Mouse (Mus musculus) cerebellum, adult 11-12 months (tissue): Measurements from ENCODE around the gene Ankrd60.
A peak's percentile ranks its signal among the peaks of the same experiment; 100 is the strongest.

Source experiments
- DNase-seq: peaks from one replicate; pipeline ENCODE4 v3.0.0; 2022

Gene Ankrd60

GRCm38 (mm10) chr2:173583455-173583854 lies 5.3 kb upstream of the Ankrd60 start:
- no peak for DNase-seq

GRCm38 (mm10) chr2:173582903-173583302 lies 4.7 kb upstream of the Ankrd60 start:
- no peak for DNase-seq

GRCm38 (mm10) chr2:173581096-173581495 lies 2.9 kb upstream of the Ankrd60 start:
- no peak for DNase-seq

GRCm38 (mm10) chr2:173578595-173578994 lies 430 bp upstream of the Ankrd60 start:
- DNase-seq: no peak

GRCm38 (mm10) chr2:173564179-173564578 lies 14.0 kb downstream of the Ankrd60 start:
- DNase-seq: no peak

- no peak for DNase-seq
These were observed 14.8 kb downstream of the Ankrd60 start for GRCm38 (mm10) chr2:173563336-173563735.

- no peak for DNase-seq
These were observed 16.2 kb downstream of the Ankrd60 start for GRCm38 (mm10) chr2:173561851-173562442.

- DNase-seq: no peak
These were observed 19.3 kb downstream of the Ankrd60 start for GRCm38 (mm10) chr2:173558754-173559396.

GRCm38 (mm10) chr2:173553863-173554262 lies 24.3 kb downstream of the Ankrd60 start:
- no peak for DNase-seq

GRCm38 (mm10) chr2:173550681-173551080 lies 27.5 kb downstream of the Ankrd60 start:
- no peak for DNase-seq

GRCm38 (mm10) chr2:173549236-173549635 lies 28.9 kb downstream of the Ankrd60 start:
- DNase-seq: no peak

- peak; percentile 33 for DNase-seq
These were observed 32.0 kb downstream of the Ankrd60 start for GRCm38 (mm10) chr2:173545992-173546703.

GRCm38 (mm10) chr2:173542716-173543115 lies 35.4 kb downstream of the Ankrd60 start:
- DNase-seq: no peak

- DNase-seq: no peak
These were observed 36.4 kb downstream of the Ankrd60 start for GRCm38 (mm10) chr2:173541748-173542147.

GRCm38 (mm10) chr2:173539781-173540180 lies 38.4 kb downstream of the Ankrd60 start:
- DNase-seq: no peak

- DNase-seq: no peak
These were observed 42.3 kb downstream of the Ankrd60 start for GRCm38 (mm10) chr2:173535886-173536285.

- DNase-seq: peak; percentile 76
These were observed 42.8 kb downstream of the Ankrd60 start for GRCm38 (mm10) chr2:173535390-173535789.

- DNase-seq: no peak
These were observed 43.6 kb downstream of the Ankrd60 start for GRCm38 (mm10) chr2:173534581-173534980.

GRCm38 (mm10) chr2:173532711-173533462 lies 45.3 kb downstream of the Ankrd60 start:
- no peak for DNase-seq

- DNase-seq: no peak
These were observed 49.7 kb downstream of the Ankrd60 start for GRCm38 (mm10) chr2:173528493-173528892.

- no peak for DNase-seq
These were observed 55.8 kb downstream of the Ankrd60 start, which contains the start of gene 1700021F07Rik for GRCm38 (mm10) chr2:173522376-173522775. Gene 1700021F07Rik (plus strand): TSS chr2:173522586.
